Mouse (Mus musculus): ENCODE data around the gene Gm10197.
A peak's percentile ranks its signal among the peaks of the same experiment; 100 is the strongest.

Gm10197 gene

GRCm38 (mm10) chr19:53393646-53394045 lies 22.1 kb upstream of the Gm10197 start:
- no peak for DNase-seq

DNA sequence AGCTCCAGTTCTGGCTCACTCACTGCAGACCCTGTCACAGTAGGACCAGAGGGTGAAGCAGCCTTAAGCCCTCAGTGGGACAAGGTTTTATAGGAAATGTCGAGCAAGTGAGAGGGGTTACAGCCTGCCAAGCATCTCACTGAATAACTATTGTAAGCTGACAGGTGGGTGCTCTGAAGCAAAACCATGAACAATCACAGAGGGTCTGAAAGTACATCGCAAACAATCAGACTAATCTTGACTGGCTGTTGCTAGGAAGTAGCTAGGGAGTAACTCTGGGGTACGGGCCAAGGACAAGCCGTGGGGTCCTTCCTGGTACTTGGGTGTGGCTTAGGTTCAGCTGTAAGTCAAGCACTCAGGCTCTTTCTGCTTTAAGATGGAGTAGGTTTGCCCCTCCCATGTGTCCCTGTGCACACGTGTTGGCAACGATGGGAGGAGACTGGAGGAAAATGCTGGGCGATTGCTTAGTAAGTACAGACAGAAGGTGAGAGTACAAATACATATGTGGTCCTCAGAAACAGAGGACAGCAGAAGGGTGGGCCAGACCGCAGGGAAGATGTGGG lies 21.3 kb upstream of the Gm10197 start:
- no peak for DNase-seq

DNA sequence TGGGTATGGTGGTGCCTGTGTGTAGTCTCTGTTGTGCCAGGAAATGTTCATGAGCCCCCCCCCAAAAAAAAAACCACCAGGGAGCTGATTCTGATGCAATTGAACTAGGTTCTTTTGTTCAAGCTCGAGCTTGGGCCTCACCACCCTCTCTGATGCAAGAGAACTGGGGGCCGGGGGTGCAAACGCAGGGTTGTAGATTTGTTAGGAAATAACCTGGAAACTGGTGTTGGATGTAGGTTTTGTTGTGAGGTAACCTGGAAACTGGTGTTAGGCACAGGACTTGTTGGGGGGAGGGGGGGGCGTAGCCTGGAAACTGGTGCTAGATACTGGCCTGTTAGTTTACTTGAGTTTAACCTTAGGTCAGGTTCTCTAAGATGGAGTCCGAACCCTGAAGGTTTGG lies 20.2 kb upstream of the Gm10197 start:
- no peak for DNase-seq

DNA sequence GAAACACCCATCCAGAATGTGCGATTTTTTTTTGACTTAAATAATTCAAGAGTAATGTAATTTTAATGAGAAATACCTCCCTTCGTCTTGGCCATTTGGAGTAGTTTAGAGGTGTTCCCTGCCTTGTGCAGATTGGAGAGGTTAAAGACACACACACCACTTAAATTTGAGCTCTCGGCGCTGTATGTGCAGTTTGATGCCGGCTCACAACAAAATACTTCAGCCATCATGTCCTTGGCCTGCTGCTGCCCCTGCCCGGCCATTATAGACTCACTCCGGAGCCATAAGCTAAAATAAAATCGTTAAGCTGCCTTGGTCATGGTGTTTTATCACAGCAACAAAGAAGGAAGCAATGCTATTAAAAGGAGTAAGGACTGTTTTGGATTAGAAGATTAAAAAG lies 19.8 kb upstream of the Gm10197 start:
- DNase-seq: no peak

- peak; percentile 99 for DNase-seq
These were observed 19.0 kb upstream of the Gm10197 start, which contains the start of gene Smndc1 for GRCm38 (mm10) chr19:53390495-53391007. TSS of gene Smndc1 (minus strand) at chr19:53390578.

DNA sequence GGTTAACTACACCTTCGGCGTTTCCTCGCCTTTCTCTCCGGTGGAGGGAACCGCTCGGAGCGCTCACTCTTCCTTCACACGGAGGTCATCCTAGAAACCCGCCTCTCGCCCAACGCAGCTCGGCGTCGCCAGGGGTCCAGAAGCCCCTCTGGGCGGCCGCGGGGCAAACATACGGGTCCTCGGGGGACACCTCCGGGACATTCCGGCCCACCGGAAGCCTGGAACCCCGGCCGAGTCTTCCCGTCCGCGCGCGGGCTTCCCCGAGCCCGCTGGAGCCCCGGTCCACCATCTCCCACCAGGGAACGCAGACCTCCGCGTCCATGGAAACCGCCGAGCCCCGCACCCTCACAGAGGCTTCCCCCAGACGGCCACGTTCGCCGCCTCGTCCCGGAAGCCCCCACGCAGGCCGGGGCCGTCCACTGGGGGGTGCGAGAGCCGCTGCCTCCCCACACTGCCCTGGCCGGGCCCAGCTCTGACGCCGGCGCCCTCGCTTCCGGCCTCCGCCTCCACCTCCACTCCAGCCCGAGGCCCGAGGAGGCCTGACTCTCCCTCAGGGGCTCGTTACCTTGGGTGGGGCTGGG lies 18.4 kb upstream of the Gm10197 start:
- no peak for DNase-seq

DNA sequence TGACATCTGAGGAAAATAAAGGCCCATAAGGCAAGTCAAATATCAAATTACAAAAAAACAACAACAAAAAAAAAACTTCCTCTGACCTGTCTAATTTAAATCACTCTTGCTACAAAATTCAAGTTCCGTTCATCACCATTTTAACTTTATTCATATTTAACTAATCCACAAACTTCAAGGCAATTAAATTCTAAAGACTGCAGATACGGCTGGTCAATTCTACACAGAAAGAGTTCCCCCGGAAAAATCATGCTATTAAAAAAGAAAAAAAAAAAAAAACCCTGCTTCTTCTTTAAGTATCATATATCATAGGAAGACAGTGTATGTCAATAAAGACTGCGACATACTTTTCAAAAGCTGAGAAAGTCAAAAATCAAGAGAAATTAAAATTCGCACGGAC lies 17.9 kb upstream of the Gm10197 start:
- no peak for DNase-seq

DNA sequence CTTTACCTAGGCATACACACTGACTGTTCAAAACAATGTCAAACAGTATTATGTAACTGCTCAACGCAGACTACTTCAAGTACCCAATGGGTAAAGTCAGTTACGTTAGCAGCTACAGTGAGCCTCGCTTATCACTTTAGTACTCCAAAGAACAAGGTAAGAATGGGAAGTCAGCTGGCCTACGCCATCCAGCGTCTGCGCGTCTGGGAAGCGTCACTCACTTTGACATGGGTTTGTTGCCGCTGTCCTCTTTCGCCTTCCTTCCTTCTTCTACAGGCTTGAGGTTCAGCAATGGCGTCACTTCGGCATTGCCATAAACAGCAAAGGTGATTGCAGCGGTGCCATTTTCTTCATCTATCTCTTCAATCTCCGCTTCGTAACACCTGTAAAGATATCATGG lies 11.8 kb upstream of the Gm10197 start:
- DNase-seq: no peak

- no peak for DNase-seq
These were observed 6.9 kb upstream of the Gm10197 start for GRCm38 (mm10) chr19:53378421-53378820.

DNA sequence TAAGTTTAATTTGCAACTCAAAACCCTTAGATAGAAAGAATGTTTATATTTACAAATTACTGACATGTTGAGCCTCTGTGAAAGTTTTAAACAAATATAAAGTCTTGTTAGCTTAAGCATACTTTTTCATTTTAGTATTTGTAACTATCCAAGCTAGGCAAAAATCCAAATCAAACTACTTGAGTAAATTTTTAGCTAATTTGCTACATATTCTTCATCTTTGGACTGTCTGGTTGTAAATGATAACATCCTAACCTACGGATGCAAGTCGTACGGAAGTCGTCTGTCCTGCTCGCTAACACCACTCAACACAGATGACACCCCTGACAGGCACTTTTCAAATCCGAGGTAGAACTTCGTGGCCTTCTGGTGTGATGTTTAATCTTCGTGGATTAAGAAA lies 6.1 kb upstream of the Gm10197 start:
- DNase-seq: no peak

DNA sequence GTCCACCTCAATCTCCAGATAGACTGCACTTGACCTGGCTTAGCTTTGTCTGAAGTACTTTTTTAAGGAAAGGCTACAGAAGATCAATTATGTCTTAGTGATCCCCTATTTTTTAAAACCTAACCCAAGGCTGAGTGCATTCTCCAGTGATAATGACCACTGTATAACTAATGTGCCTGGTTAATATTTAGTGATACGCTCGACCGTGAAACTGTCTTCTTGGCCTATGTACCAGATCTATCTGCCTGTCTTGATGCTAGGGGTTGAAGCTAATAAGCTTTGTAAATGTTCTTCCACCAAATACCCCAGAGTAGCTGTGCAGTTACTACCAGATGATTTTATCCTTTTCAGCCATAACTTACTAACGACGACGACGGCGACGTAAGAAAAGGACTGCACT lies 4.2 kb upstream of the Gm10197 start:
- peak in 1 of 2 experiments; percentile 69 for DNase-seq

DNA sequence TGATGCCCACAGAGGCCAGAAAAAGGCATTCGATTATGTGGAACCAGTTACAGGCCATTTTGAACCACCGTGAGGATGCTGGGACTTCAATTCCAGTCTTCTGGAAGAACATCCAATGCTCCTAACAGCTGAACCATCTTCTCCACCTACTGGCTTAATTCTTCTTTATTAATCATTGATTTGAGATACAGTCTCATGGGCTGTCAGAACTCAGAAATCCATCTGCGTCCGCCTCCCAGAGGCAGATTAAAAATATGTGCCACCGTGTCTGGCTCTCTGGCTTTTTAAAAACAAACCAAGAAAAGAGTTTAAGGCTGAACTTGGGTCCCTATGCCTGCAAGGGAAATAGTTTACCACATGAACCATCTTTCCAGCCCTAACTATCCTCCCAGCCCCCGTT lies 3.7 kb upstream of the Gm10197 start:
- peak in 1 of 2 experiments; percentile 47 for DNase-seq

GRCm38 (mm10) chr19:53373570-53373969 lies 2.0 kb upstream of the Gm10197 start:
- no peak for DNase-seq

DNA sequence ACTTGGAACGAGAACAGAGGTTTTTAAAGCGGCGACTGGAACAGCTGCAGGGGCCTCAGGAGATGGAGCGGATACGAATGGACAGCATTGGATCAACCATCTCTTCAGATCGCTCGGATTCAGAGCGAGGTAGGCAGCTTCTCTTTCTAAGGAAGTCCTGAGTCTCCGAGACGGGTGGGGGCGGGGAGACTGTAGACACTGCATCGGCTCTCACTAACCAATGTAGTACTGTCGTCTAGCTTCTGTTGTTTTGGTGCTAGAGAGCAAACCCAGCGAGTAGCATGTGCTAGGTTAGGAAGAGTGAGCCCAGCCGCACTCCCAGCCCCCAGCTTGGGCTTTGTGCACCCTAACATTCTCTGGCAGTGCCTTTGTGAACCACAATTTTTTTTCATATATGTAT lies 1.3 kb downstream of the Gm10197 start:
- no peak for DNase-seq

DNA sequence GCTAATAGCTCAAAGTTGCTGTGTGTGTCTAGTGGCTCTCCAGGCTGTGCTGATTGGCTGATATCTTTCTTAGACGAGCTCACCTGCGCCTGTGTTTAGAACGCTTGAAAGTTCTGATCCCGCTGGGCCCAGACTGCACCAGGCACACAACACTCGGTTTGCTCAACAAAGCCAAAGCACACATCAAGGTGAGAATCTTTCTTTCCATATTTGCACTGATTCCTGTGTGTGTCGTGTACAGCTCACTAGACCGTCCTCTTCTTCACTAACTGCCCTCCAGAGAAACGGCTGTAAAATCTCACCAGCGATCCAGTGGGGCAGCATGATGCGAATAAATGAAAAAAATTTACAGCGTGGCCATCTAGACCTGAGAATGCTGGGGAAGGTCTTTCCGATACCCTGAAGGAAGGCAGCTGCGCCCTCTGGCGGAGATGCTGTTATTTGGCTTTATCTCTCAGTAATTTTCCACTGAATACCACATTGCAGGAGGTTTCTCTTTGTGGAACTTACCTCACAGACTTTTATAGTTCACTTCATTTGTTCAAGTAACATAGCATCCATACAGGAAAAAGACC lies 2.0 kb downstream of the Gm10197 start:
- peak; percentile 85 to 94 for DNase-seq

DNA sequence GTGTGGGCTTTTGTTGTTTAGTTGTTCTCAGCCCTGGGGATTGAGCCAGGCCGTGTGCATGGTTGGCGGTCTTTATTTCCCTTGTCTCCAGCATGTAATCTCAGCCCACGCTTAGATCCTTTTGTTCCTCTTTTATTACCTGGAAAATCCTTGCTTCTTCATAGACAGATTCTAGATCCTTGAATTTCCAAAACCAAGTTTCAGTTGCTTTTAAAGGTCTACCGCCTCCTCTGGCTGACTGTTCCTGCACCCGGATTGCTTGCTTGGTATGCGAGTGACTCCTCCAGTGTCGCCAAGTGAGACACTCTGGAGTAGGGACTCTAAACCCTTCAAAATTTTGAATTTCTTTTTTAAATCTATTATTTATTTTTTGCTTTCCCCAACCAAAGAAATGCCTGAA lies 4.7 kb downstream of the Gm10197 start:
- no peak for DNase-seq

DNA sequence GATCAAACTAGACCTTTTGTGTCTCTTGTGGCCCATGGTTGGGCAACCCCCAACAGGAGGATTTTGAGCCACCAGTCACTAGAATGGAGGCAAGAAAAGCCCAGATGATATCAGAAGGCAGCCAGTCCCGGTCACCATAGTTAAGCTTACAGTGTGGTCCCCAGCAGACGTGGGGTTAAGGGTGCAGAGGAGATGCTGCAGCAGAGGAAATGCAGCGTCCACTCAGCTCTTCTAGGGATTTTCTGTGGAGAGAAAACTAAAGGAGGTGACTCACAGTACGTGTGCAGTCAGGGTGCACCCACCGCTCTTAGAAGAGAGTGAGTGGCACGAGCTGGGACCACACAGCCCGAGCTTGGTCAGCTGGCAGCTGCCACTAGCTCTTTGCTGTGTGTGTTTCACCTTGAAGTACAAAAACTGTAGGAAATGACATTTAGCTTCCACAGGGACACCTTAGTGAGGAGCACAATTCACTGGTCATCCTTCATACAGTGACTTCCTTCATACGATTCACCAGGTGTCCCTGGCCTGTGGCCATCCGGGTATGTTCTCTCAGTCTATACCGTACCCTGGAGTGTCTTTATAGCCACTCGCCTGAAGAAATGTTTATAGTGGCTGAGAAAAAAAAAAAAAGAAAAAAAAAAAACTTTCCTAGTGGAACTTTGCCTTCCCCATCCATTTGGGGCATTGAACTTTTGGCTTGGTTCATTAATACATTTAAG lies 5.3 kb downstream of the Gm10197 start:
- DNase-seq: no peak

DNA sequence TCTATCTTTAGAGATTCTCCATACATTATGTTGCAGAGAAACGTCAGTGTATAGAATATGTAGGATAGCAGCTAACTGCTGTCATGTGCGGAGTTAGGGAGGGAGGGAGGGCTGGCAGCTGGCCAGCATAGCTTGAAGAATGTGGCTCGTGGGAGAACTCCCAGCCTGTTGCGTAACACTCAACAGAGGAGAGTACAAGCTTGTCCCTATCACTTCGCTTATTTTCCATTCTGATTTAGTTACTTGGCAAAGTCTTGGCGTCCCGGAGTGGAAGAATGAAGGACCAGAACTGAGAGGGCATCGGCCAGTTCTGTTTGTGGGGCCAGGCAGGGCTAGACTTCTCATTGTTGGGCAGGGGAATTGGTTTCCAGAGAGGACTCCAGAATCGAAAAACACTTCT lies 6.6 kb downstream of the Gm10197 start:
- peak; percentile 70 to 84 for DNase-seq

DNA sequence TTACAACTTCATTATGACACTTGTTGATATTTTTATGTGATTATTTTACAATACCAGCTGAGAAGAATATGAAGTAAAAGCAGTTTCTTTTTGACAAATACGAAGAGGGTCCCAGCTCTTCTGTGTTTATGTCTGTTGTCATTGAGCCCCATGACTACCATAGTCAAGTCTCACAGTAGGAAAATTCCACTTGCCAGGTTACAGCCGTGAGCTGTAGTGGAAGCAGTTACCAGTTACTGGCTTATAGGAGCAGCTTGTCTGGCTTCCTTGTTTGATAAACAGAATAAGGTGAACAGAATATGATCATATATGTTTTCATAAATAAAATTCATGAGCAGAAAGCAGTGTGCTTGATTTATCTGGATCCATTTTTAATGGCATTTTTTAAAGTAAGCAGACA lies 7.0 kb downstream of the Gm10197 start:
- DNase-seq: no peak

DNA sequence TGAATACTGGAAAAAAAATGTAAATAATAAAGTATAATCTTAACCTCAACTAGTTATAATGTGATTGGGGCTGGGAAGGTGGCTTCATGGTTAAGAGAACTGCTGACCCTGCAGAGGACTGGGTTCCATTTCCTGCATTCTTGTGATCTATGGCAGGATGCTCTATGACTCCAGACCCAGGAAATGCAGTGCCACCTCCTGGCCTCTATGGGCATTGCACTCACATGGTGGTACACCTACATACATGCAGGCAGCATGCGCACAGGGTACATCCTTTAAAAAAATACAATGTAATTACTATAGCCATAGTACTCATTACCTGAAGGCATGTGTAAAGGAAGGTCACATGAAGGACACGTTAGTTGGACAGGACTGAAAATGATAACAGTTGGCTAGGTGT lies 8.6 kb downstream of the Gm10197 start:
- DNase-seq: no peak

DNA sequence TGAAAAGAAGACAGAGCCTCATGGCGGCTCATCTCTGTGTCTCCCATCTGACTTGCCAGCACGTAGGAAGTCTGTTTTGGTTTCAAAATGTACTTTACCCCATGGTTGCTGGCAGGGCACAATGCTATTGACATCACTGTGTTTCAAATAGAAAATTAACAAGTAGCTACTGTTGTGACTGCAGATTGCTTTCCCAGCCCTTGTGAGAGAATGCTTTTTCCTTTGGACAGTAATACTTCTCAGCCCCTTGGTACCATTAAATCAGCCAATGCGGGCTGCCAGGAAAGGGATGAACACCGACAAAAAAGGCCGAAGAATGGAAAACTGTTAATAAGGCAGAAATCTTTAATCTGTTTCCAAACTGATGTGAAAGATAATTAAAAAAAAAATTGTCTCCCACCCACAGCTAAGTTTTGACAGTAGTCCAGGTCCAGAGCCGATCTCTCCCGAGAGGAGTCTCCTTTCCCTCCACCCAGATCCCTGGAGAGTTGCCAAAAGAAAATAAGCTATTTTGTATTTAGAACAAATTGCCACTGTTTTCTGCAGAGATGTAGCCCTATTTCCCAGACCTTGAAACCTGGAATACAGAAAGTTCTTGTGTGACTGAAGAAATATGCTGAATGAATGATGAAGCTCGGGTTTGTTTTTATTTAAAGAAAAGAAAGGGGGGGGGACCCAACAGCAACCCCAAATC lies 11.2 kb downstream of the Gm10197 start:
- peak; percentile 64 to 69 for DNase-seq

- DNase-seq: peak in 1 of 2 experiments; percentile 71
These were observed 12.2 kb downstream of the Gm10197 start for GRCm38 (mm10) chr19:53359160-53360033.

Data from kidney, adult 8-10 months (tissue).